Mouse (Mus musculus) heart, postnatal 0 days (tissue): Measurements from ENCODE around the gene Gm37240.

Source experiments
- CTCF ChIP-seq: IDR thresholded peaks from 2 replicates; pipeline ENCODE4 v1.5.1; 2016; ENCODE audit warnings: antibody characterized with exemption, control low read depth, low read depth
- EP300 ChIP-seq: IDR thresholded peaks from 2 replicates; pipeline ENCODE4 v1.6.1; 2016; ENCODE audit warnings: antibody characterized with exemption, low read depth

- no peak for TF ChIP-seq CTCF
- TF ChIP-seq EP300 = no peak
Observed at GRCm38 (mm10) chr3:84642942-84643341, 1244.4 kb downstream of the Gm37240 start.
